Mouse (Mus musculus) forebrain, embryonic 12.5 days (tissue): Measurements from ENCODE around the gene Sh3gl1. TPM values are rescaled to one million over a fixed set of nuclear protein-coding genes. Genes with fewer than 3 reads are reported as not detected.

Experiments
- ATAC-seq: fragments of 200-750 bp; cut with Nextera tagmentation; 2 replicates; pipeline ENCODE4 v1.8.0; 2017; ENCODE audit warnings: moderate TSS enrichment; ENCODE audit not compliant: low FRiP score
- H3K27ac ChIP-seq: fragments of 300-500 bp; sonication (generic); 2 replicates; pipeline ENCODE4 v1.5.1; 2016; ENCODE audit warnings: mild to moderate bottlenecking
- H3K27me3 ChIP-seq: fragments of 300-500 bp; sonication (generic); 2 replicates; pipeline ENCODE4 v1.6.1; 2016; ENCODE audit warnings: mild to moderate bottlenecking
- H3K36me3 ChIP-seq: fragments of 300-500 bp; sonication (generic); replicated peaks from 2 replicates; pipeline ENCODE4 v1.6.1; 2016; ENCODE audit warnings: mild to moderate bottlenecking
- H3K4me1 ChIP-seq: fragments of 300-500 bp; sonication (generic); 2 replicates; pipeline ENCODE4 v1.6.1; 2016
- H3K4me2 ChIP-seq: fragments of 300-500 bp; sonication (generic); 2 replicates; pipeline ENCODE4 v1.6.1; 2016; ENCODE audit warnings: mild to moderate bottlenecking, moderate library complexity
- H3K4me3 ChIP-seq: fragments of 300-500 bp; sonication (generic); replicated peaks from 2 replicates; pipeline ENCODE4 v1.5.1; 2016; ENCODE audit warnings: mild to moderate bottlenecking
- H3K9ac ChIP-seq: fragments of 300-500 bp; sonication (generic); 2 replicates; pipeline ENCODE4 v1.6.1; 2016; ENCODE audit warnings: mild to moderate bottlenecking
- H3K9me3 ChIP-seq: fragments of 300-500 bp; sonication (generic); 2 replicates; pipeline ENCODE4 v1.6.1; 2016
- WGBS: fragments of 180-500 bp; shearing (Covaris S2); methylation state at CpG from one replicate; pipeline ENCODE4 v1.1.7; 2016; 5-methylcytosine and 5-hydroxymethylcytosine counted together
- polyA plus RNA-seq: library from polyadenylated mRNA; unstranded; fragments of >200 nt; fragmentation: Nextera tagmentation; extraction: Ambion mirVana; gene quantifications from 2 replicates; pipeline ENCODE4 v1.2.1, GENCODE M21; 2016

The Sh3gl1 gene
- polyA plus RNA-seq, 1 experiment from 2014 or later: 135 TPM

GRCm38 (mm10) chr17:56024476-56024875, 12.0 kb downstream of the Sh3gl1 start:
- ATAC-seq: no peak
- no peaks in the 10 kb centered on the region for H3K27me3 ChIP-seq
- no peak overlapping the region for H3K4me2 ChIP-seq
- peaks cover 19% of the 10 kb centered on the region; the same call in 1 of the 2 replicates for H3K4me1 ChIP-seq
- H3K9ac ChIP-seq: no peak overlapping the region
- H3K4me3 ChIP-seq: no peak overlapping the region
- 80% methylated on average over 2 of the region's 2 CpGs for WGBS
- no peaks in the 10 kb centered on the region for H3K9me3 ChIP-seq
- no peak overlapping the region for H3K27ac ChIP-seq
- H3K36me3 ChIP-seq: peaks cover 29% of the 10 kb centered on the region

- no peak overlapping the region for H3K27ac ChIP-seq
- H3K4me3 ChIP-seq: no peak overlapping the region
- ATAC-seq: no peak
- peaks cover 29% of the 10 kb centered on the region for H3K36me3 ChIP-seq
- no peak overlapping the region for H3K4me2 ChIP-seq
- no peak overlapping the region for H3K9ac ChIP-seq
- H3K4me1 ChIP-seq: peaks cover 19% of the 10 kb centered on the region; the same call in 1 of the 2 replicates
- H3K9me3 ChIP-seq: no peaks in the 10 kb centered on the region
- H3K27me3 ChIP-seq: no peaks in the 10 kb centered on the region
- WGBS: 91% methylated on average over 5 of the region's 5 CpGs
Measured at GRCm38 (mm10) chr17:56023386-56023785, 13.0 kb downstream of the Sh3gl1 start.

- no peaks in the 10 kb centered on the region for H3K27me3 ChIP-seq
- no peak for ATAC-seq
- H3K9me3 ChIP-seq: no peaks in the 10 kb centered on the region
- no peak overlapping the region for H3K4me2 ChIP-seq
- peaks cover 19% of the 10 kb centered on the region; the same call in 1 of the 2 replicates for H3K4me1 ChIP-seq
- H3K27ac ChIP-seq: no peak overlapping the region
- 86% methylated on average over 4 of the region's 4 CpGs for WGBS
- H3K9ac ChIP-seq: no peak overlapping the region
- H3K4me3 ChIP-seq: no peak overlapping the region
- H3K36me3 ChIP-seq: peaks cover 29% of the 10 kb centered on the region
Measured at GRCm38 (mm10) chr17:56022989-56023290, 13.5 kb downstream of the Sh3gl1 start.

- Histone ChIP-seq H3K4me3 (no peak overlapping the region), H3K4me1 (peaks cover 19% of the 10 kb centered on the region; the same call in 1 of the 2 replicates), H3K4me2 (no peak overlapping the region), H3K27me3 (no peaks in the 10 kb centered on the region), H3K27ac (no peak overlapping the region), H3K36me3 (peaks cover 33% of the 10 kb centered on the region), H3K9me3 (no peaks in the 10 kb centered on the region), H3K9ac (no peak overlapping the region)
- 82% methylated on average over 2 of the region's 2 CpGs for WGBS
- no peak; the same call in 1 of the 2 replicates for ATAC-seq
Measured at GRCm38 (mm10) chr17:56022131-56022988, 14.1 kb downstream of the Sh3gl1 start.

GRCm38 (mm10) chr17:56021161-56021910, 15.1 kb downstream of the Sh3gl1 start:
- no peak for ATAC-seq
- Histone ChIP-seq H3K36me3 (peaks cover 43% of the 10 kb centered on the region), H3K27ac (no peak overlapping the region), H3K9ac (no peak overlapping the region), H3K9me3 (no peaks in the 10 kb centered on the region), H3K4me1 (peaks cover 19% of the 10 kb centered on the region; the same call in 1 of the 2 replicates), H3K4me2 (no peak overlapping the region), H3K27me3 (no peaks in the 10 kb centered on the region), H3K4me3 (no peak overlapping the region)
- WGBS: 87% methylated on average over 4 of the region's 4 CpGs

GRCm38 (mm10) chr17:56020400-56021084, 15.9 kb downstream of the Sh3gl1 start:
- no peak overlapping the region for H3K4me3 ChIP-seq
- no peak for ATAC-seq
- no peaks in the 10 kb centered on the region for H3K9me3 ChIP-seq
- H3K27ac ChIP-seq: no peak overlapping the region
- no peak overlapping the region for H3K9ac ChIP-seq
- 95% methylated on average over 6 of the region's 6 CpGs for WGBS
- H3K27me3 ChIP-seq: no peaks in the 10 kb centered on the region
- H3K36me3 ChIP-seq: peaks cover 51% of the 10 kb centered on the region
- peaks cover 19% of the 10 kb centered on the region; the same call in 1 of the 2 replicates for H3K4me1 ChIP-seq
- H3K4me2 ChIP-seq: no peak overlapping the region

- Histone ChIP-seq H3K36me3 (peaks cover 65% of the 10 kb centered on the region), H3K9me3 (no peaks in the 10 kb centered on the region), H3K27ac (peak overlapping the region; percentile 27; the same call in 1 of the 2 replicates), H3K4me3 (no peak overlapping the region), H3K9ac (no peak overlapping the region), H3K4me2 (no peak overlapping the region), H3K4me1 (peaks cover 18% of the 10 kb centered on the region; the same call in 1 of the 2 replicates), H3K27me3 (no peaks in the 10 kb centered on the region)
- 78% methylated on average over 20 of the region's 20 CpGs for WGBS
- no peak for ATAC-seq
Measured at GRCm38 (mm10) chr17:56018347-56019131, 17.9 kb downstream of the Sh3gl1 start.

GRCm38 (mm10) chr17:56017848-56018247, 18.6 kb downstream of the Sh3gl1 start:
- Histone ChIP-seq H3K36me3 (peaks cover 67% of the 10 kb centered on the region), H3K4me2 (no peak overlapping the region), H3K9me3 (no peaks in the 10 kb centered on the region), H3K4me3 (no peak overlapping the region), H3K4me1 (peaks cover 11% of the 10 kb centered on the region; the same call in 1 of the 2 replicates), H3K27me3 (no peaks in the 10 kb centered on the region), H3K9ac (no peak overlapping the region), H3K27ac (no peak overlapping the region)
- WGBS: 85% methylated on average over 7 of the region's 7 CpGs
- no peak for ATAC-seq

- H3K4me3 ChIP-seq: no peak overlapping the region
- WGBS: 90% methylated on average over 15 of the region's 15 CpGs
- no peaks in the 10 kb centered on the region for H3K9me3 ChIP-seq
- peaks cover 6% of the 10 kb centered on the region; the same call in 1 of the 2 replicates for H3K4me1 ChIP-seq
- no peaks in the 10 kb centered on the region for H3K27me3 ChIP-seq
- peaks cover 73% of the 10 kb centered on the region for H3K36me3 ChIP-seq
- 0 out of 2 replicates have a peak overlapping the region, but pooled peaks have one; percentile 37 for H3K27ac ChIP-seq
- no peak overlapping the region for H3K4me2 ChIP-seq
- ATAC-seq: no peak
- no peak overlapping the region for H3K9ac ChIP-seq
Measured at GRCm38 (mm10) chr17:56016793-56017785, 19.3 kb downstream of the Sh3gl1 start.

- H3K4me1 ChIP-seq: peaks cover 7% of the 10 kb centered on the region; the same call in 1 of the 2 replicates
- no peaks in the 10 kb centered on the region for H3K9me3 ChIP-seq
- no peaks in the 10 kb centered on the region for H3K27me3 ChIP-seq
- no peak overlapping the region for H3K4me2 ChIP-seq
- WGBS: 88% methylated on average over 8 of the region's 8 CpGs
- H3K27ac ChIP-seq: no peak overlapping the region
- no peak overlapping the region for H3K9ac ChIP-seq
- no peak for ATAC-seq
- H3K36me3 ChIP-seq: peaks cover 80% of the 10 kb centered on the region
- no peak overlapping the region for H3K4me3 ChIP-seq
Measured at GRCm38 (mm10) chr17:56016382-56016781, 20.1 kb downstream of the Sh3gl1 start.

- no peak overlapping the region for H3K27ac ChIP-seq
- whole genome bisulfite sequencing: 95% methylated on average over 9 of the region's 9 CpGs
- H3K9ac ChIP-seq: no peak overlapping the region
- H3K4me2 ChIP-seq: no peak overlapping the region
- ATAC-seq: no peak
- no peak overlapping the region for H3K4me3 ChIP-seq
- no peaks in the 10 kb centered on the region for H3K27me3 ChIP-seq
- H3K9me3 ChIP-seq: no peaks in the 10 kb centered on the region
- peaks cover 18% of the 10 kb centered on the region for H3K4me1 ChIP-seq
- peaks cover 86% of the 10 kb centered on the region for H3K36me3 ChIP-seq
Measured at GRCm38 (mm10) chr17:56015293-56015692, 21.1 kb downstream of the Sh3gl1 start.
